Mouse (Mus musculus) spleen, postnatal 10 days (tissue): Measurements from ENCODE around the gene Abcb7.

ENCODE experiments used
- DNase-seq, 2 experiments: peaks; one replicate each; pipeline ENCODE4 v3.0.0; 2021 to 2022; ENCODE audit warnings: low spot score in 2 of 2

The Abcb7 gene

GRCm38 (mm10) chrX:104413183-104413983 is at the start of gene Abcb7:
TSS of gene Abcb7 (minus strand) at chrX:104413856.
- DNase-seq: peak; percentile 64 to 89

- DNase-seq: no peak
Observed at GRCm38 (mm10) chrX:104461755-104462154, 48.1 kb upstream of the Abcb7 start.

GRCm38 (mm10) chrX:104452433-104452832 is 38.8 kb upstream of the Abcb7 start:
- no peak for DNase-seq

- no peak for DNase-seq
Observed at GRCm38 (mm10) chrX:104433456-104433855, 19.8 kb upstream of the Abcb7 start.

GRCm38 (mm10) chrX:104428108-104428507 is 14.5 kb upstream of the Abcb7 start:
- no peak for DNase-seq

GRCm38 (mm10) chrX:104413995-104414394 is 339 bp upstream of the Abcb7 start:
- DNase-seq: no peak

GRCm38 (mm10) chrX:104408137-104408536 is 5.5 kb downstream of the Abcb7 start:
- DNase-seq: no peak

- no peak for DNase-seq
Observed at GRCm38 (mm10) chrX:104402463-104402862, 11.2 kb downstream of the Abcb7 start.

- DNase-seq: no peak
Observed at GRCm38 (mm10) chrX:104401134-104401533, 12.5 kb downstream of the Abcb7 start.

- no peak for DNase-seq
Observed at GRCm38 (mm10) chrX:104397526-104397925, 16.1 kb downstream of the Abcb7 start.

- DNase-seq: no peak
Observed at GRCm38 (mm10) chrX:104359686-104360085, 54.0 kb downstream of the Abcb7 start.

GRCm38 (mm10) chrX:104355842-104356241 is 57.8 kb downstream of the Abcb7 start:
- DNase-seq: no peak

- DNase-seq: peak; percentile 28 to 39
Observed at GRCm38 (mm10) chrX:104348146-104348545, 65.5 kb downstream of the Abcb7 start.

GRCm38 (mm10) chrX:104291721-104292120 is 121.9 kb downstream of the Abcb7 start:
- DNase-seq: no peak

GRCm38 (mm10) chrX:104279828-104280227 is 133.8 kb downstream of the Abcb7 start:
- DNase-seq: no peak

- no peak for DNase-seq
Observed at GRCm38 (mm10) chrX:104264371-104264770, 149.3 kb downstream of the Abcb7 start.

- DNase-seq: no peak
Observed at GRCm38 (mm10) chrX:104262468-104262867, 151.2 kb downstream of the Abcb7 start.

- no peak for DNase-seq
Observed at GRCm38 (mm10) chrX:104256561-104256960, 157.1 kb downstream of the Abcb7 start.
